Mouse (Mus musculus) cortical plate, adult 2 months (tissue): ENCODE data around the gene Kcna7.
A peak's percentile ranks its signal among the peaks of the same experiment; 100 is the strongest.

Experiments
- CTCF ChIP-seq: fragments of 200-500 bp; IDR thresholded peaks from 2 replicates; pipeline ENCODE4 v1.5.1; 2011; ENCODE audit warnings: mild to moderate bottlenecking, control low read depth, low read length; ENCODE audit not compliant: insufficient read depth; ENCODE audit errors: extremely low read depth
- POLR2A ChIP-seq: fragments of 200-500 bp; IDR thresholded peaks from 2 replicates; pipeline ENCODE4 v1.6.1; 2011; ENCODE audit warnings: mild to moderate bottlenecking, low read length, control low read depth; ENCODE audit not compliant: insufficient read depth; ENCODE audit errors: extremely low read depth

- peak; percentile 74 for TF ChIP-seq CTCF
- peak; percentile 51; the same call in 1 of the 2 replicates for TF ChIP-seq POLR2A
Measured at GRCm38 (mm10) chr7:45434203-45435015, 29.0 kb downstream of the Kcna7 start, which contains the start of gene Gys1.
